Mouse (Mus musculus) embryonic facial prominence, embryonic 13.5 days (tissue): ENCODE data around the gene Hoxa1. TPM values are rescaled to one million over a fixed set of nuclear protein-coding genes. Genes with fewer than 3 reads are reported as not detected.

ENCODE experiments used
- ATAC-seq: fragments of 200-750 bp; cut with Nextera tagmentation; 2 replicates; pipeline ENCODE4 v1.8.0; 2017; ENCODE audit warnings: low read depth; ENCODE audit not compliant: insufficient number of reproducible peaks, insufficient read depth, low FRiP score, low TSS enrichment
- H3K27ac ChIP-seq: fragments of 300-500 bp; sonication (generic); 2 replicates; pipeline ENCODE4 v1.5.1; 2015; ENCODE audit warnings: moderate library complexity, mild to moderate bottlenecking, inconsistent platforms
- H3K27me3 ChIP-seq: fragments of 300-500 bp; sonication (generic); 2 replicates; pipeline ENCODE4 v1.6.1; 2015; ENCODE audit warnings: mild to moderate bottlenecking, inconsistent platforms
- H3K36me3 ChIP-seq: fragments of 300-500 bp; sonication (generic); 2 replicates; pipeline ENCODE4 v1.6.1; 2015; ENCODE audit warnings: mild to moderate bottlenecking, inconsistent platforms
- H3K4me1 ChIP-seq: fragments of 300-500 bp; sonication (generic); 2 replicates; pipeline ENCODE4 v1.6.1; 2015; ENCODE audit warnings: inconsistent platforms
- H3K4me2 ChIP-seq: fragments of 300-500 bp; sonication (generic); 2 replicates; pipeline ENCODE4 v1.6.1; 2015; ENCODE audit warnings: moderate library complexity, mild to moderate bottlenecking, inconsistent platforms
- H3K4me3 ChIP-seq: fragments of 300-500 bp; sonication (generic); 2 replicates; pipeline ENCODE4 v1.5.1; 2015; ENCODE audit warnings: mild to moderate bottlenecking, inconsistent platforms
- H3K9ac ChIP-seq: fragments of 300-500 bp; sonication (generic); 2 replicates; pipeline ENCODE4 v1.6.1; 2015; ENCODE audit warnings: mild to moderate bottlenecking, inconsistent platforms
- H3K9me3 ChIP-seq: fragments of 300-500 bp; sonication (generic); 2 replicates; pipeline ENCODE4 v1.6.1; 2016; ENCODE audit warnings: inconsistent platforms
- WGBS: fragments of 180-500 bp; shearing (Covaris S2); methylation state at CpG from one replicate; pipeline ENCODE4 v1.1.7; 2015; ENCODE audit warnings: mixed read lengths; 5-methylcytosine and 5-hydroxymethylcytosine counted together
- polyA plus RNA-seq: library from polyadenylated mRNA; unstranded; fragments of >200 nt; fragmentation: Nextera tagmentation; extraction: Ambion mirVana; gene quantifications from 2 replicates; pipeline ENCODE4 v1.2.1, GENCODE M21; 2015

Hoxa1 gene
- polyA plus RNA-seq, 1 experiment from 2014 or later: 0.21 TPM

GRCm38 (mm10) chr6:52185834-52186233, 27.7 kb upstream of the Hoxa1 start:
- no peak for ATAC-seq
- 10% methylated on average over 3 of the region's 3 CpGs for WGBS
- peaks cover 100% of the 10 kb centered on the region for H3K27me3 ChIP-seq
- no peak overlapping the region for H3K27ac ChIP-seq
- no peaks in the 10 kb centered on the region for H3K9me3 ChIP-seq
- H3K4me1 ChIP-seq: no peaks in the 10 kb centered on the region; the same call in 1 of the 2 replicates
- H3K36me3 ChIP-seq: no peaks in the 10 kb centered on the region
- no peak overlapping the region for H3K4me2 ChIP-seq
- H3K4me3 ChIP-seq: no peak overlapping the region
- no peak overlapping the region for H3K9ac ChIP-seq

GRCm38 (mm10) chr6:52185222-52185621, 27.1 kb upstream of the Hoxa1 start:
- Histone ChIP-seq H3K9ac (no peak overlapping the region), H3K4me2 (no peak overlapping the region), H3K27ac (no peak overlapping the region), H3K4me3 (no peak overlapping the region), H3K4me1 (no peaks in the 10 kb centered on the region), H3K36me3 (no peaks in the 10 kb centered on the region), H3K9me3 (no peaks in the 10 kb centered on the region), H3K27me3 (peaks cover 100% of the 10 kb centered on the region)
- no peak for ATAC-seq
- WGBS: 1% methylated on average over 19 of the region's 19 CpGs

GRCm38 (mm10) chr6:52184668-52185067, 26.6 kb upstream of the Hoxa1 start:
- 3% methylated on average over 6 of the region's 6 CpGs for WGBS
- no peak overlapping the region for H3K4me3 ChIP-seq
- H3K27me3 ChIP-seq: peaks cover 100% of the 10 kb centered on the region
- H3K9ac ChIP-seq: no peak overlapping the region
- H3K4me1 ChIP-seq: no peaks in the 10 kb centered on the region
- no peaks in the 10 kb centered on the region for H3K36me3 ChIP-seq
- no peak overlapping the region for H3K4me2 ChIP-seq
- ATAC-seq: no peak
- no peak overlapping the region for H3K27ac ChIP-seq
- H3K9me3 ChIP-seq: no peaks in the 10 kb centered on the region

GRCm38 (mm10) chr6:52183311-52184080, 25.4 kb upstream of the Hoxa1 start:
- H3K27ac ChIP-seq: no peak overlapping the region
- H3K4me2 ChIP-seq: no peak overlapping the region
- no peaks in the 10 kb centered on the region for H3K9me3 ChIP-seq
- H3K27me3 ChIP-seq: peaks cover 100% of the 10 kb centered on the region
- no peak overlapping the region for H3K4me3 ChIP-seq
- WGBS: 10% methylated on average over 10 of the region's 10 CpGs
- ATAC-seq: no peak
- H3K36me3 ChIP-seq: no peaks in the 10 kb centered on the region
- no peaks in the 10 kb centered on the region for H3K4me1 ChIP-seq
- no peak overlapping the region for H3K9ac ChIP-seq

- H3K9me3 ChIP-seq: no peaks in the 10 kb centered on the region
- H3K9ac ChIP-seq: no peak overlapping the region
- H3K27ac ChIP-seq: no peak overlapping the region
- no peak for ATAC-seq
- no peak overlapping the region for H3K4me2 ChIP-seq
- no peaks in the 10 kb centered on the region for H3K36me3 ChIP-seq
- no peaks in the 10 kb centered on the region for H3K4me1 ChIP-seq
- WGBS: 5% methylated on average over 1 of the region's 1 CpGs
- H3K4me3 ChIP-seq: no peak overlapping the region
- H3K27me3 ChIP-seq: peaks cover 100% of the 10 kb centered on the region
These were observed 24.7 kb upstream of the Hoxa1 start for GRCm38 (mm10) chr6:52182793-52183192.

- Histone ChIP-seq H3K27me3 (peaks cover 100% of the 10 kb centered on the region), H3K36me3 (no peaks in the 10 kb centered on the region), H3K9ac (no peak overlapping the region), H3K9me3 (no peaks in the 10 kb centered on the region), H3K4me1 (no peaks in the 10 kb centered on the region), H3K4me3 (no peak overlapping the region), H3K27ac (no peak overlapping the region), H3K4me2 (no peak overlapping the region)
- no peak for ATAC-seq
- 17% methylated on average over 2 of the region's 2 CpGs for WGBS
These were observed 23.9 kb upstream of the Hoxa1 start for GRCm38 (mm10) chr6:52182030-52182429.

- Histone ChIP-seq H3K27me3 (peaks cover 100% of the 10 kb centered on the region), H3K9me3 (no peaks in the 10 kb centered on the region), H3K36me3 (no peaks in the 10 kb centered on the region), H3K4me2 (no peak overlapping the region), H3K4me1 (no peaks in the 10 kb centered on the region), H3K27ac (no peak overlapping the region), H3K4me3 (no peak overlapping the region), H3K9ac (no peak overlapping the region)
- ATAC-seq: no peak
- WGBS: 2% methylated on average over 3 of the region's 3 CpGs
These were observed 22.6 kb upstream of the Hoxa1 start for GRCm38 (mm10) chr6:52180726-52181125.

GRCm38 (mm10) chr6:52180213-52180710, 22.1 kb upstream of the Hoxa1 start:
- Histone ChIP-seq H3K4me3 (no peak overlapping the region), H3K4me1 (no peaks in the 10 kb centered on the region), H3K36me3 (no peaks in the 10 kb centered on the region), H3K27ac (no peak overlapping the region), H3K9ac (no peak overlapping the region), H3K9me3 (no peaks in the 10 kb centered on the region), H3K27me3 (peaks cover 100% of the 10 kb centered on the region), H3K4me2 (no peak overlapping the region)
- 1% methylated on average over 11 of the region's 11 CpGs for WGBS
- no peak for ATAC-seq

- Histone ChIP-seq H3K27me3 (peaks cover 100% of the 10 kb centered on the region), H3K9ac (no peak overlapping the region), H3K27ac (no peak overlapping the region), H3K4me3 (no peak overlapping the region), H3K4me2 (no peak overlapping the region), H3K9me3 (no peaks in the 10 kb centered on the region), H3K4me1 (no peaks in the 10 kb centered on the region), H3K36me3 (no peaks in the 10 kb centered on the region)
- 2% methylated on average over 10 of the region's 10 CpGs for WGBS
- ATAC-seq: no peak
These were observed 21.6 kb upstream of the Hoxa1 start for GRCm38 (mm10) chr6:52179690-52180089.

GRCm38 (mm10) chr6:52178918-52179665, 21.0 kb upstream of the Hoxa1 start:
- Histone ChIP-seq H3K4me3 (no peak overlapping the region), H3K27ac (no peak overlapping the region), H3K36me3 (no peaks in the 10 kb centered on the region), H3K9me3 (no peaks in the 10 kb centered on the region), H3K4me1 (no peaks in the 10 kb centered on the region), H3K9ac (no peak overlapping the region), H3K4me2 (no peak overlapping the region), H3K27me3 (peaks cover 99% of the 10 kb centered on the region)
- no peak for ATAC-seq
- 0% methylated on average over 4 of the region's 4 CpGs for WGBS

GRCm38 (mm10) chr6:52177806-52178205, 19.7 kb upstream of the Hoxa1 start:
- ATAC-seq: no peak
- Histone ChIP-seq H3K4me1 (peaks cover 1% of the 10 kb centered on the region; the same call in 1 of the 2 replicates), H3K27ac (no peak overlapping the region), H3K36me3 (no peaks in the 10 kb centered on the region), H3K27me3 (peaks cover 99% of the 10 kb centered on the region), H3K4me3 (no peak overlapping the region), H3K9me3 (no peaks in the 10 kb centered on the region), H3K4me2 (no peak overlapping the region), H3K9ac (no peak overlapping the region)
- 1% methylated on average over 9 of the region's 9 CpGs for WGBS
